Mouse (Mus musculus): ENCODE results near the gene Selenoo. TPM values are rescaled to one million over a fixed set of nuclear protein-coding genes. Genes with fewer than 3 reads are reported as not detected.

Gene Selenoo
- polyA plus RNA-seq, 1 experiment from 2014 or later, result 19.1 TPM

DNA sequence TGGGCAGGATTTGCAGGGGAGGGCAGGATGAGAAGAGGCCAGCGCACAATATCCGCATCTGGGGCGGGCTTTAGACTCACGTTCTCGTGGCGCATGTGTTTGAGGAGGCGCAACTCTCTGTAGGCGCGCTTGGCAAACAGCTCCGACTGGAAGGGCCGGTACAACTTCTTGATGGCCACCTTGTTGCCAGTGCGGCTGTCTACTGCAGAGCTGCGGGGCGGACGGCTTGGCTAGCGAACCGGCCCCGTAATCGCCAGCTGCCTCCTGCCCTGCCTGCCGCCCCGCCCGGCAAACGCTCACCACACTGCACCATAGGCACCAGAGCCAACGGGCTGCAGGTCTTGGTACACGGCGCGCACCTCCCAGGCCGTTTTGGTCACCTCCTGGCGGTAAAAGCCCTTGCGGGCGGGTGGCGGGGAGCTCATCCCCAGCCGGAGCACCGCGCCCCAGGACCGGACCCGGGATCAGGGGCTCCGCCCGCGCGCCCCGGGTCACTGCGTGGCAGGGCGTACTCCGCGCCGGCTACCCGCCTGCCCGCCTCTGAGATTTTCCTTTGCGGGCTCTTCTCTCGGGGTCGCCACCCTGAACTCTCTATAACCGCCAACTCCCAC is 51.3 kb downstream of the Selenoo start:
- under 1% methylated on average over 49 of the region's 53 CpGs for WGBS
- peak; percentile 33 for ATAC-seq
- peak overlapping the region; percentile 49 for H3K4me3 ChIP-seq (ENCODE audit: low read depth, low read length)
- H3K36me3 ChIP-seq (ENCODE audit: control insufficient read depth, insufficient read depth, low read length), result no peaks in the 10 kb centered on the region; the same call in 1 of the 2 replicates
- H3K9ac ChIP-seq (ENCODE audit: low read depth, low read length), result peak overlapping the region; percentile 69
- no peaks in the 10 kb centered on the region for H3K9me3 ChIP-seq (replicated peaks; ENCODE audit: control insufficient read depth, low read length, poor library complexity, severe bottlenecking)
- H3K27me3 ChIP-seq (ENCODE audit: control insufficient read depth, insufficient read depth, low read depth, low read length), result peaks cover 8% of the 10 kb centered on the region
- H3K27ac ChIP-seq (ENCODE audit: low read length), result no peak overlapping the region
- H3K4me2 ChIP-seq (ENCODE audit: low read length), result peak overlapping the region; percentile 97
- H3K4me1 ChIP-seq (ENCODE audit: control insufficient read depth, insufficient read depth, low read length), result peaks cover 17% of the 10 kb centered on the region

DNA sequence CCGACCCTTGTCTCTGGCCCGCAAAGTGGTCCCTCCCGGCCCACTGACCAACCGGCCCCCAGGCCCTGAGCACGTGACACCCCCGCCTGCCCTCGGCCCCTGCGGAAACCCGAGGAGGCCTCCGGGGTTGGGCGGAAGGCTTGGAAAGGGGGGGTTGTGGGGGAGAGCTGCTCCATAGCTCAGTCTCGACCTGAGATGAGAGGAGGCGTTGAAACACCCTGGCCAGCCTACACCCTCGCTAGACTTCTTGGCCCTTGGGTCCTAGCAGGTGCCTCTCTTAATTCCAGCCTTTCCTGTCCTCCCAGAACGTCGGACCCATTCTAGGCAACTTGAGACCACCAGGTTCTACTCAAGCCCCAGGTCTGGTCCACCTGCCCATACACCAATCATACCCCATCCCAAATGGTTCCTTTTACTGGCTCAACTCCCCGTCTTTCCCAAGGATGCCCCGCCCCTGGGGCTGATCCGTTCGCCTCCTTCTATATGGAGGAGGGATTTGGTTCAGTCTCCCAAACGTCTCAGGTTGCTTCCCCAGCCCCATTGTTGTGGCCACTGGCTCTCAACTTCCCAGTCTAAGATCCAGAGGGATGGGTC is 51.9 kb downstream of the Selenoo start, which contains the start of gene Mapk12:
Gene Mapk12 (minus strand): TSS at position 45 of the 594 bp plus-strand sequence.
- Histone ChIP-seq H3K9ac (ENCODE audit: low read depth, low read length) (peak within 1 kb of the TSS; percentile 69), H3K27me3 (ENCODE audit: control insufficient read depth, insufficient read depth, low read depth, low read length) (peaks cover 8% of the 10 kb centered on the region), H3K27ac (ENCODE audit: low read length) (no peak within 1 kb of the TSS), H3K36me3 (ENCODE audit: control insufficient read depth, insufficient read depth, low read length) (no peaks in the 10 kb centered on the region; the same call in 1 of the 2 replicates), H3K4me3 (ENCODE audit: low read depth, low read length) (peak within 1 kb of the TSS; percentile 49), H3K4me1 (ENCODE audit: control insufficient read depth, insufficient read depth, low read length) (peaks cover 17% of the 10 kb centered on the region), H3K4me2 (ENCODE audit: low read length) (peak within 1 kb of the TSS; percentile 97), H3K9me3 (replicated peaks; ENCODE audit: control insufficient read depth, low read length, poor library complexity, severe bottlenecking) (no peaks in the 10 kb centered on the region)
- peak; percentile 44; the same call in 1 of the 2 replicates for ATAC-seq
- WGBS, result 1% methylated on average over 21 of the region's 21 CpGs

DNA sequence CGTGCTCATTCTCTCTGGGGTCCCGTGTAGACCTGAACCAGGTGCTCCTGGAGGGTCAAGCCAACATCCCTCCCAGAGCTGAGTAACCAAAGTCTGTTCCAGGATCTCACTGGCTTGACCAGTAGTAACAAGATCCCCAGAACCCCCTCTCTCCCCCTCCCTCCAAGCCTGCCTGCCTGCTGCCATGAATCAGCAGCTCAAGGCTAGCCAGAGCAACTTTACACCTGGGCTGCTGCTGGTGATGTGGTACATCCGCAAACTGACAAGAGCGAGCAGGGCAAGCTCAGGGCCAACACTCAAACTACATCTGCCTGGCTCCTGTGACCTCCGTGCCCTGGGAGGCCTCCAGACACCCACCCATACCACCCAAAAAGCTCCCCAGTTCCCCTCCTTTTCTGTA is 52.6 kb downstream of the Selenoo start:
- no peak for ATAC-seq
- Histone ChIP-seq H3K4me1 (ENCODE audit: control insufficient read depth, insufficient read depth, low read length) (peaks cover 23% of the 10 kb centered on the region), H3K9me3 (replicated peaks; ENCODE audit: control insufficient read depth, low read length, poor library complexity, severe bottlenecking) (no peaks in the 10 kb centered on the region), H3K27ac (ENCODE audit: low read length) (no peak overlapping the region), H3K36me3 (ENCODE audit: control insufficient read depth, insufficient read depth, low read length) (no peaks in the 10 kb centered on the region; the same call in 1 of the 2 replicates), H3K27me3 (ENCODE audit: control insufficient read depth, insufficient read depth, low read depth, low read length) (peaks cover 8% of the 10 kb centered on the region), H3K9ac (ENCODE audit: low read depth, low read length) (no peak overlapping the region), H3K4me2 (ENCODE audit: low read length) (no peak overlapping the region), H3K4me3 (ENCODE audit: low read depth, low read length) (no peak overlapping the region)
- WGBS, result 31% methylated on average over 5 of the region's 5 CpGs

DNA sequence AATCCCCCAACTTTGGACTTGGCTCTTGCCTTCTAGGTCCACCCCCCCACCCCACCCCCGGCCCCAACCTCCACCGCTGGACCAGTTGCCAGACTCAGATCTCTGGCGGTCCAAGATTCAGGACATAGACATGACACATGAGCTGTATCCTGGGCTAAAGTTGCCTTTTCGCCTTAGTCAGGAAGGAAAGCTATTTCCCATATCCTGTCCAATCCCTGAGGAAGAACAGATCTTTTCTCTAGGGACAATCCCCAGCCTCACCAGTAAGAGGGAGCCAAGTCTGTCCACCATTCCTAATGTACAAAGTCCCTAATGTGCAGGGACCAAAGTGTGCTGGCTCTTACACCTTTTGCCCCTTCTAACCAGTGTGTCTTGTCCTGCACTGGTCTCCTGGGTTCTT is 53.0 kb downstream of the Selenoo start:
- ATAC-seq, result no peak
- Histone ChIP-seq H3K9ac (ENCODE audit: low read depth, low read length) (no peak overlapping the region), H3K4me3 (ENCODE audit: low read depth, low read length) (no peak overlapping the region), H3K4me1 (ENCODE audit: control insufficient read depth, insufficient read depth, low read length) (peaks cover 26% of the 10 kb centered on the region), H3K36me3 (ENCODE audit: control insufficient read depth, insufficient read depth, low read length) (no peaks in the 10 kb centered on the region; the same call in 1 of the 2 replicates), H3K9me3 (replicated peaks; ENCODE audit: control insufficient read depth, low read length, poor library complexity, severe bottlenecking) (no peaks in the 10 kb centered on the region), H3K27me3 (ENCODE audit: control insufficient read depth, insufficient read depth, low read depth, low read length) (peaks cover 8% of the 10 kb centered on the region), H3K27ac (ENCODE audit: low read length) (no peak overlapping the region), H3K4me2 (ENCODE audit: low read length) (no peak overlapping the region)
- 69% methylated on average over 4 of the region's 4 CpGs for WGBS

DNA sequence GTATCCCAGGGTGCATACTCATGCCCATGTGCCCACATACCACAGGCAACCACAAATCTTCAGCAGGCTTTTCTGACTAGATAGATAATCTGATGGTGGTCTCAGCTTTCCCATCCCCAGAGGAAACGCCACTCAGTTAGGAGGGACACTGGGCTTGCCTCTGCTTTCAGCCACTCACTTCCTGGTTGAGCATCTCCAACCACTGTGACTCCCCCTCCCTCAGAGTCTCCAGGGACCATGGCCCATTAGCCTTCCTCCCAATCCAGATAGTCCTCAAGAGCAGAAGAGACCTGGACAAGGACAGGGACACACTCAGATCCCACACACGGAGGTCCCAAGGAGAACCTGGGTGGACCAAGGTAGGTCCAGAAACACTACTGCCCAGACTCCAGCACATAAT is 54.2 kb downstream of the Selenoo start:
- Histone ChIP-seq H3K4me2 (ENCODE audit: low read length) (no peak overlapping the region), H3K9ac (ENCODE audit: low read depth, low read length) (no peak overlapping the region), H3K27me3 (ENCODE audit: control insufficient read depth, insufficient read depth, low read depth, low read length) (peaks cover 8% of the 10 kb centered on the region), H3K4me3 (ENCODE audit: low read depth, low read length) (no peak overlapping the region), H3K9me3 (replicated peaks; ENCODE audit: control insufficient read depth, low read length, poor library complexity, severe bottlenecking) (no peaks in the 10 kb centered on the region), H3K36me3 (ENCODE audit: control insufficient read depth, insufficient read depth, low read length) (no peaks in the 10 kb centered on the region; the same call in 1 of the 2 replicates), H3K27ac (ENCODE audit: low read length) (no peak overlapping the region), H3K4me1 (ENCODE audit: control insufficient read depth, insufficient read depth, low read length) (peaks cover 38% of the 10 kb centered on the region)
- 81% methylated on average over 2 of the region's 2 CpGs for WGBS
- ATAC-seq, result no peak

DNA sequence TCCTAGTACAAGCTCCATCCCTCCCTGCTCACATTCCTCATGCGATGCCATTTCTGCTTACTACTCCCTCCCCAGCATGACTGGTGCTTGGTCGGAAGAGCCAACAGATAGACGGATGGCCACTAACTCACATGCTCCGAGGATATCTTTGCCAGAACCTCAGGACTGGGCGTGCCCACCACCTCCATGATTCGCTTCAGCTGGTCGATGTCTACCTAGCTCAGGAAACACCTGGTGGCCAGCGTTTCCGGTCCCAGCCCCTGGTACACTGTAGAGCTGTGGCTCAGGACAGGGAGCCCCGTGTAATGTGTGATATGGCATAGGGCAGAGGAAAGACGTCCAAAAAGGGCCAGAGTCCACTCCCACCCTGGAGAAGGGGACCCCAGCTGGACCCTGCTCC is 56.1 kb downstream of the Selenoo start:
- H3K4me1 ChIP-seq (ENCODE audit: control insufficient read depth, insufficient read depth, low read length), result peaks cover 42% of the 10 kb centered on the region
- no peak overlapping the region for H3K27ac ChIP-seq (ENCODE audit: low read length)
- ATAC-seq, result no peak
- H3K4me2 ChIP-seq (ENCODE audit: low read length), result no peak overlapping the region
- no peak overlapping the region for H3K4me3 ChIP-seq (ENCODE audit: low read depth, low read length)
- WGBS, result 90% methylated on average over 11 of the region's 11 CpGs
- H3K27me3 ChIP-seq (ENCODE audit: control insufficient read depth, insufficient read depth, low read depth, low read length), result peaks cover 2% of the 10 kb centered on the region
- H3K36me3 ChIP-seq (ENCODE audit: control insufficient read depth, insufficient read depth, low read length), result no peaks in the 10 kb centered on the region; the same call in 1 of the 2 replicates
- no peaks in the 10 kb centered on the region for H3K9me3 ChIP-seq (replicated peaks; ENCODE audit: control insufficient read depth, low read length, poor library complexity, severe bottlenecking)
- no peak overlapping the region for H3K9ac ChIP-seq (ENCODE audit: low read depth, low read length)

DNA sequence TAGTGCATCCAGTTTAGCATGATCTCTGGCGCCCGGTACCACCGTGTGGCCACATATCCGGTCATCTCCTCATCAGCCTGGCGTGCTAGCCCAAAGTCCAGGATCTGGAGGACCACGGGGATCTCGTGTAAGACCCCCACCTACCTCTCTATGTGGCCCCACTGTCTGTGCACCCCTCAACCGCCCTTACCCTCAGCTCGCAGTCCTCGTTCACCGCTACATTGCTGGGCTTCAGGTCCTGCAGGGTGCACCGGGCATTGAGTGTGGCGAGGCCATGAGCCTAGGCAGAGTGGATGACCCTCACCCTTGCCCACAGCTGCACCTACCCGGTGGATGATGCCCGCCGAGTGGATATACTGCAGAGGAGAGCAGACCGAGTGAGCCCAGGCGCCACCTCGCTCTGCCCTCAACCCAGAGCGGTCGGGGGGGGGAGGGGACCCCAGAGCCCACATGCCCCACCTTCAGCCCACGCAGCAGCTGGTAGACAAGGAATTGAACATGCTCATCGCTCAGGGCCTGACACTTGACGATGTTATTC is 57.0 kb downstream of the Selenoo start:
- peak; percentile 19; the same call in 1 of the 2 replicates for ATAC-seq
- WGBS, result 77% methylated on average over 24 of the region's 24 CpGs
- H3K9ac ChIP-seq (ENCODE audit: low read depth, low read length), result peak overlapping the region; percentile 71; the same call in 1 of the 2 replicates

DNA sequence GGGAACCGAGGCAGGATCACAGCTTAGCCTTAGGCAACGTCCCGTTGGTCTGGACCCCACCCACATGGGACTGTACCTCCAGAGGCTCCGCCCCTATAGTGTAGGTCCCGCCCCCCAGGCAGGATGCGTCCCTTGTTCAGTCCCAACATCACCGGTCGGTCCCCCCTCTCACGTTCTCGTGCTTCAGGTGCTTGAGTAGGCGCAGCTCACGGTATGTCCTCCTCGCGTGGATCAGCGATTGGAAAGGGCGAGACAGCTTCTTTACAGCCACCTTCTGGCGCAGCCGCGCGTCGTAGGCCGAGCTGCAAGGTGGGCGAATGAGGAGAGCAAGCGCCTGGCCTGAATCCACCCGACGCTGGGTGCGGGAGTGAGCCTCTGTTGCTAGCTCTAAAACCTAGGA is 57.7 kb downstream of the Selenoo start:
- 2% methylated on average over 27 of the region's 27 CpGs for WGBS
- H3K36me3 ChIP-seq (ENCODE audit: control insufficient read depth, insufficient read depth, low read length), result no peaks in the 10 kb centered on the region; the same call in 1 of the 2 replicates

More for the DNA sequence above, 57.0 kb downstream of the Selenoo start:
- no peaks in the 10 kb centered on the region for H3K27me3 ChIP-seq (ENCODE audit: control insufficient read depth, insufficient read depth, low read depth, low read length)
- no peaks in the 10 kb centered on the region for H3K9me3 ChIP-seq (replicated peaks; ENCODE audit: control insufficient read depth, low read length, poor library complexity, severe bottlenecking)
- peaks cover 39% of the 10 kb centered on the region for H3K4me1 ChIP-seq (ENCODE audit: control insufficient read depth, insufficient read depth, low read length)
- no peaks in the 10 kb centered on the region; the same call in 1 of the 2 replicates for H3K36me3 ChIP-seq (ENCODE audit: control insufficient read depth, insufficient read depth, low read length)
- H3K4me3 ChIP-seq (ENCODE audit: low read depth, low read length), result peak overlapping the region; percentile 83
- peak overlapping the region; percentile 84 for H3K4me2 ChIP-seq (ENCODE audit: low read length)
- peak overlapping the region; percentile 77 for H3K27ac ChIP-seq (ENCODE audit: low read length)

DNA sequence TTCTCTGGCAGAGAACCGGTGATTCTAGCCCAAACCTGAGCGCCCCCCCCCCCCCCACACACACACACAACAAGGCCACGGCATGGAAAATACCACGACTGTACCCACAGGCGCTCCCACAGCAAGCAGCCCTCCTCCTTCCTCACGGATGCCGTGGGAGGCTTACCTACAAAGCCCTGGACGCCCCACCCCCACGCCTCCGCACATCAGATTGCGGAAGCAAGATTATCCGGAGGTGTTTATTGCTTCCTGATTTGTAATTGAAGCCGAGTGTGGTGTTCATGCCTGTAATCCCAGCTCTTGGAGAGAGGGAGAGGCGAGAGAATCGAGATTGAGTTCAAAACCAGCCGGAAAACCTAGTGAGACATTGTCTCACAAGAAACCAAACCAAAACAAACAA is 58.1 kb downstream of the Selenoo start:
- WGBS, result 6% methylated on average over 14 of the region's 16 CpGs
- H3K36me3 ChIP-seq (ENCODE audit: control insufficient read depth, insufficient read depth, low read length), result no peaks in the 10 kb centered on the region; the same call in 1 of the 2 replicates

More for the DNA sequence above, 57.7 kb downstream of the Selenoo start:
- H3K9me3 ChIP-seq (replicated peaks; ENCODE audit: control insufficient read depth, low read length, poor library complexity, severe bottlenecking), result no peaks in the 10 kb centered on the region
- peak overlapping the region; percentile 83 for H3K4me3 ChIP-seq (ENCODE audit: low read depth, low read length)
- H3K4me2 ChIP-seq (ENCODE audit: low read length), result peak overlapping the region; percentile 84
- H3K27me3 ChIP-seq (ENCODE audit: control insufficient read depth, insufficient read depth, low read depth, low read length), result no peaks in the 10 kb centered on the region
- ATAC-seq, result peak; percentile 44
- H3K4me1 ChIP-seq (ENCODE audit: control insufficient read depth, insufficient read depth, low read length), result peaks cover 36% of the 10 kb centered on the region
- peak overlapping the region; percentile 71 for H3K9ac ChIP-seq (ENCODE audit: low read depth, low read length)
- peak overlapping the region; percentile 77 for H3K27ac ChIP-seq (ENCODE audit: low read length)

More for the DNA sequence above, 58.1 kb downstream of the Selenoo start:
- peak overlapping the region; percentile 71 for H3K9ac ChIP-seq (ENCODE audit: low read depth, low read length)
- H3K27me3 ChIP-seq (ENCODE audit: control insufficient read depth, insufficient read depth, low read depth, low read length), result no peaks in the 10 kb centered on the region
- peaks cover 37% of the 10 kb centered on the region for H3K4me1 ChIP-seq (ENCODE audit: control insufficient read depth, insufficient read depth, low read length)
- peak overlapping the region; percentile 84 for H3K4me2 ChIP-seq (ENCODE audit: low read length)
- no peaks in the 10 kb centered on the region for H3K9me3 ChIP-seq (replicated peaks; ENCODE audit: control insufficient read depth, low read length, poor library complexity, severe bottlenecking)
- ATAC-seq, result peak; percentile 32; the same call in 1 of the 2 replicates
- H3K4me3 ChIP-seq (ENCODE audit: low read depth, low read length), result peak overlapping the region; percentile 83
- H3K27ac ChIP-seq (ENCODE audit: low read length), result peak overlapping the region; percentile 77
